Mouse (Mus musculus) forebrain, postnatal 0 days (tissue): ENCODE data around the gene Ism2. TPM values are rescaled to one million over a fixed set of nuclear protein-coding genes. Genes with fewer than 3 reads are reported as not detected.

Experiments used
- ATAC-seq: fragments of 200-750 bp; cut with Nextera tagmentation; 2 replicates; pipeline ENCODE4 v1.8.0; 2017; ENCODE audit warnings: mild to moderate bottlenecking, moderate library complexity
- DNase-seq: peaks from one replicate; pipeline ENCODE4 v3.0.0-alpha.2; 2015
- H3K27ac ChIP-seq: fragments of 300-500 bp; sonication (generic); 2 replicates; pipeline ENCODE4 v1.5.1; 2014; ENCODE audit warnings: low read depth, mild to moderate bottlenecking, antibody characterized with exemption, low read length, moderate library complexity, mixed read lengths
- H3K27me3 ChIP-seq: fragments of 300-500 bp; sonication (generic); 2 replicates; pipeline ENCODE4 v1.6.1; 2014; ENCODE audit warnings: mild to moderate bottlenecking, low read length, mixed read lengths; ENCODE audit not compliant: insufficient read depth
- H3K36me3 ChIP-seq: fragments of 300-500 bp; sonication (generic); 2 replicates; pipeline ENCODE4 v1.6.1; 2014; ENCODE audit warnings: mild to moderate bottlenecking, moderate library complexity; ENCODE audit not compliant: insufficient read depth
- H3K4me1 ChIP-seq: fragments of 300-500 bp; sonication (generic); 2 replicates; pipeline ENCODE4 v1.6.1; 2014; ENCODE audit warnings: antibody characterized with exemption; ENCODE audit not compliant: insufficient read depth
- H3K4me2 ChIP-seq: fragments of 300-500 bp; sonication (generic); 2 replicates; pipeline ENCODE4 v1.6.1; 2014; ENCODE audit warnings: low read depth, mild to moderate bottlenecking, moderate library complexity
- H3K4me3 ChIP-seq: fragments of 300-500 bp; sonication (generic); 2 replicates; pipeline ENCODE4 v1.5.1; 2014; ENCODE audit warnings: low read depth, low read length, mixed read lengths
- H3K9ac ChIP-seq: fragments of 300-500 bp; sonication (generic); 2 replicates; pipeline ENCODE4 v1.6.1; 2014; ENCODE audit warnings: mild to moderate bottlenecking
- H3K9me3 ChIP-seq: fragments of 300-500 bp; sonication (generic); 2 replicates; pipeline ENCODE4 v1.6.1; 2016; ENCODE audit warnings: low read length
- CTCF ChIP-seq: sonication (generic); IDR thresholded peaks from 2 replicates; pipeline ENCODE4 v1.5.1; 2016; ENCODE audit warnings: antibody characterized with exemption, control low read depth, low read depth
- WGBS: fragments of 180-500 bp; shearing (Covaris S2); extraction: QIAGEN DNeasy Blood & Tissue Kit; methylation state at CpG from one replicate; pipeline ENCODE4 v1.1.7; 2014; 5-methylcytosine and 5-hydroxymethylcytosine counted together
- polyA plus RNA-seq: library from polyadenylated mRNA; unstranded; fragments of >200 nt; fragmentation: Nextera tagmentation; extraction: Ambion mirVana; gene quantifications from 2 replicates; pipeline ENCODE4 v1.2.1, GENCODE M21; 2015
- total RNA-seq: library from RNA; depleted of rRNA; stranded (reverse); fragments of >200 nt; gene quantifications from 2 replicates; pipeline ENCODE4 v1.2.3, GENCODE M21; 2014

Gene Ism2
- total and polyA plus RNA-seq, 2 experiments from 2014 or later: 1.1 to 1.8 TPM

GRCm38 (mm10) chr12:87293934-87294333, 5.6 kb downstream of the Ism2 start:
- ATAC-seq: no peak; the same call in 1 of the 2 replicates
- Histone ChIP-seq H3K4me1 (no peaks in the 10 kb centered on the region), H3K27ac (no peak overlapping the region), H3K4me2 (no peak overlapping the region), H3K4me3 (no peak overlapping the region), H3K9ac (no peak overlapping the region), H3K36me3 (no peaks in the 10 kb centered on the region), H3K9me3 (no peaks in the 10 kb centered on the region), H3K27me3 (0 out of 2 replicates have a peak, but pooled peaks cover 2% of the 10 kb centered on the region)
- 75% methylated on average over 6 of the region's 6 CpGs for WGBS
- no peak for DNase-seq
- no peak for TF ChIP-seq CTCF

- Histone ChIP-seq H3K9ac (no peak overlapping the region), H3K27ac (no peak overlapping the region), H3K4me2 (no peak overlapping the region), H3K4me3 (no peak overlapping the region), H3K27me3 (no peaks in the 10 kb centered on the region), H3K36me3 (no peaks in the 10 kb centered on the region), H3K4me1 (no peaks in the 10 kb centered on the region), H3K9me3 (no peaks in the 10 kb centered on the region)
- no peak for TF ChIP-seq CTCF
- ATAC-seq (no peak), DNase-seq (no peak)
- 89% methylated on average over 5 of the region's 5 CpGs for WGBS
These were observed 10.4 kb downstream of the Ism2 start for GRCm38 (mm10) chr12:87289100-87289499.

DNA sequence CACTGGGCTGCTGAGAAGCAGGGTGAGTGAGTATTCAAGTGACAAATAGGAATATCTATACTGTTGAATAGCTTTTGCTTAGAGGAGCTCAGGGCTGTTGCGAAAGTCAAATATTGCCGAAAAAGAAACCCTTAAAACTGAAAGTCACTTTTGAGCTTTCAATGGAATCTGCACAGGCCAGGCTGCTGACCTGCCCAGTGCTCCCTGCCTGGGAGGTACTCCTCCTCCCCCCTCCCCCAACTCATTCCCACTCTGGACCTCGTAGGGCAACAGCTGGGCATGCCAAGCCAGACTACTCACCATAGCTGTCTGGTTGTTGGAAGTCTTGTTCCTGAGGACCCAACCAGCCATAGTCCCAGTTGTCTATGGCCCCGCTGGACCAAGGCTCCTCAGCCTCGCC, 14.8 kb downstream of the Ism2 start:
- Histone ChIP-seq H3K4me2 (no peak overlapping the region), H3K9me3 (no peaks in the 10 kb centered on the region), H3K9ac (no peak overlapping the region), H3K27me3 (no peaks in the 10 kb centered on the region), H3K4me3 (no peak overlapping the region), H3K27ac (no peak overlapping the region), H3K4me1 (no peaks in the 10 kb centered on the region), H3K36me3 (no peaks in the 10 kb centered on the region)
- WGBS: 90% methylated on average over 5 of the region's 5 CpGs
- ATAC-seq: no peak
- no peak for DNase-seq
- no peak for TF ChIP-seq CTCF

DNA sequence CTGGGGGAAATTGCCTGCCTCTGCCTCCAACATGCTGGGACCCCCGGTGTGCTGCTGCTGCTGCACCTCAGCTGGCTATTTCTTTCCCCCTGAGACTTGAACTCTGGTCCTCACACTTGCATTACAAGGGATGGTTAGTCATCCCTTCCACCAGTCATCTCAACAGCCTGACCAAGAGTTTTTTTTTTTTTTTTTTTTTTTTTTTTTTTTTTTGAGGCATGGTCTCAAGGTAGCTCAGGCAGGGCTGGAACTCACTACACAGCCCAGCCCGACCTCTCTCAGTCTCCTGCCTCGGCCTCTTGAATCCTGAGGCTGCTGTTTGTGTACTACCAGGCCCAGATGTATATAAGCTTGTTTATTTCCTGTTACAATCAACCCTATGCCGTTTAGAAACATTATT, 15.2 kb downstream of the Ism2 start:
- TF ChIP-seq CTCF: no peak
- WGBS: 79% methylated on average over 4 of the region's 4 CpGs
- ATAC-seq: no peak
- DNase-seq: no peak
- Histone ChIP-seq H3K4me2 (no peak overlapping the region), H3K4me3 (no peak overlapping the region), H3K27me3 (no peaks in the 10 kb centered on the region), H3K36me3 (no peaks in the 10 kb centered on the region), H3K9me3 (no peaks in the 10 kb centered on the region), H3K4me1 (no peaks in the 10 kb centered on the region), H3K27ac (no peak overlapping the region), H3K9ac (no peak overlapping the region)

DNA sequence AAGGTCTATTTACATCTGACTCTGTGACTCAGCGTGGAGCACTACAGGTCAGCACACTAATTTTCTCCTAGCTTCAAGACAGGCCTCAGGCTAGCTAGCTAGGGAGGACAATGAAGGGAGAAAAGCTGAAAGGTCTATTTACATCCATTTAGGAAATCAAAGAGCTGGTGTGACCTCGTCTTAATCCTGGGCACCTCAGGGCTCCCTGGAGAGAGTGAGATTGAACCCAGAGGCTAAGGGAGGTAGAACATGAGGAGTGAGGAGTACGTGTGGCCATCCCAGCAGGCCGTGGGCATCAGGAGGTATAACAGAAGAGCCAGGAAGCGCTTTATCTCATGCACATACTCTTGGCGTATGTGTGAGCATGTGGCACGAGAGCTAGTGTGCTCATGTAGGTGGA, 15.8 kb downstream of the Ism2 start:
- WGBS: 59% methylated on average over 7 of the region's 7 CpGs
- no peak overlapping the region for H3K9ac ChIP-seq
- H3K9me3 ChIP-seq: no peaks in the 10 kb centered on the region
- H3K27me3 ChIP-seq: no peaks in the 10 kb centered on the region
- no peaks in the 10 kb centered on the region for H3K36me3 ChIP-seq
- DNase-seq (no peak), ATAC-seq (no peak)
- H3K27ac ChIP-seq: no peak overlapping the region
- no peak overlapping the region for H3K4me2 ChIP-seq
- no peak for TF ChIP-seq CTCF
- H3K4me1 ChIP-seq: no peaks in the 10 kb centered on the region
- H3K4me3 ChIP-seq: no peak overlapping the region

GRCm38 (mm10) chr12:87282743-87283142, 16.8 kb downstream of the Ism2 start:
- Histone ChIP-seq H3K9me3 (no peaks in the 10 kb centered on the region), H3K4me1 (no peaks in the 10 kb centered on the region), H3K9ac (no peak overlapping the region), H3K36me3 (no peaks in the 10 kb centered on the region), H3K4me3 (no peak overlapping the region), H3K27ac (no peak overlapping the region), H3K4me2 (no peak overlapping the region), H3K27me3 (no peaks in the 10 kb centered on the region)
- TF ChIP-seq CTCF: no peak
- DNase-seq (no peak), ATAC-seq (no peak)
- 92% methylated on average over 4 of the region's 4 CpGs for WGBS

DNA sequence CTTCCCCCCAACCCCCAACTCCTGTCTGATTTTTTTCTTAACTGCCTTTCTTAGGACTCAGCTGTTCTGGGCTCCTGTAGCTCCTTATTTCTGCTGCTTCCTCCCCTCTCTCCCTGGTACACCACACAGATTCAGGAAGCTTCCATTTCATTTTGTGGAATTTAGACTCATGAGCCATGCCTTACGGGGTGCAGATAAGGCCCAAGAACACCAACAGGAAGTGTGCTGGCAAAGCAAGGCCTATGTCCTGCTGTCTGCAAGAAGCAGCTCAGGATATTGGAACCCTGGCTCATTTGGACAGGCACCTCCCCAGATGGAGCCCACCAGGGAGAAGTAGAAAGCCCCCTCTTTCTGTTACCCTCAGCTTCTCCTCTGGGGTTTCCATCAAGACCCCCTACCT, 17.7 kb downstream of the Ism2 start:
- Histone ChIP-seq H3K4me1 (no peaks in the 10 kb centered on the region), H3K27ac (no peak overlapping the region), H3K36me3 (no peaks in the 10 kb centered on the region), H3K4me3 (no peak overlapping the region), H3K27me3 (no peaks in the 10 kb centered on the region), H3K9ac (no peak overlapping the region), H3K4me2 (no peak overlapping the region), H3K9me3 (no peaks in the 10 kb centered on the region)
- no peak for TF ChIP-seq CTCF
- WGBS: 91% methylated on average over 1 of the region's 1 CpGs
- no peak for ATAC-seq
- no peak for DNase-seq

DNA sequence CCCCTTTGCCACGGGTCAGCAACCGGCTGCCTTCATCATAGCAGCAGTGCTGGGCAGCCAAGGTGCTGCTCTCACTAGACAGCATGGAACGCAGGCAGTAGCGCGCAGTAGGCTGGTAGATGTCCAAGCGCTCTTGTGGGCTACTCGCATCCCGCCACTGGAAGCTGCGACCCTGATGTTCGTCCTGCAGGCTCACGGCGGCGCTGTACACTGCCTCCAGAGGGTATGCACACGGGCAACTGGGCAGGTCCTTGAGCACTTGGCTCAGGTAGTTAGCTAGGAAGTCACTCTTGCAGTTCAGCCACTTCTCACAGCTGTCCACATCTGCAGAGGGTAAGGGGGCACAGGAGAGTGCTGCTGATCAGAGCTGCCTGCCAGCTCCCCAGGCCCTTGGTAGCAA, 19.6 kb downstream of the Ism2 start:
- no peak for ATAC-seq

More for the DNA sequence above, 19.6 kb downstream of the Ism2 start:
- Histone ChIP-seq H3K9me3 (no peaks in the 10 kb centered on the region), H3K4me2 (no peak overlapping the region), H3K9ac (no peak overlapping the region), H3K27ac (no peak overlapping the region), H3K27me3 (no peaks in the 10 kb centered on the region), H3K4me3 (no peak overlapping the region), H3K4me1 (no peaks in the 10 kb centered on the region), H3K36me3 (peaks cover 12% of the 10 kb centered on the region; the same call in 1 of the 2 replicates)
- WGBS: 42% methylated on average over 14 of the region's 14 CpGs
- peak; percentile 8; the same call in 1 of the 2 replicates for TF ChIP-seq CTCF
- no peak for DNase-seq
